Mouse (Mus musculus) heart, postnatal 0 days (tissue): Measurements from ENCODE around the gene Tyro3.

ENCODE experiments used
- CTCF ChIP-seq: IDR thresholded peaks from 2 replicates; pipeline ENCODE4 v1.5.1; 2016; ENCODE audit warnings: antibody characterized with exemption, control low read depth, low read depth
- EP300 ChIP-seq: IDR thresholded peaks from 2 replicates; pipeline ENCODE4 v1.6.1; 2016; ENCODE audit warnings: antibody characterized with exemption, low read depth

DNA sequence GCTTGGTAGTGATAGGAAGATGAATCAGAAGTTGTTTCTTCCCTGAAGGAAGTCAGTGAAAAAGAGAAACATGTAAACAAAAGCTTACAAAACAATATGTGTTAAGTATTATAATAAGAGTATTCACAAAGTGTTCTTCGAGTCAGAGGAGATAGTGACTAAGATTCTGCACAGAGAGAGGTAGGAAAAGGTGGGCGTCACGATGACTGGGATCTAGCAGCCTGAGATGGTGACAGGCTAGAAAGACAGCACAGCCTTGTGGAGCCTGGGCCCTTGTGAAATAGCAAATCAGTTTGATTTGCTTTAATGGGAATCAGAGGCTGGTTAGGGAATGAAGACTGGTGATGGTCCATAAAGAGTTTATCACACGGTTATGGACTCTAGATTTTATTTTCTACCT is 56.3 kb downstream of the Tyro3 start:
- TF ChIP-seq EP300 (no peak), CTCF (no peak)
